Comparison of ENCODE assay signal across 15 mouse cellular contexts in genomic region chr15:26337775-26338174, GRCm38 (mm10). TPM values are rescaled to one million over a fixed set of nuclear protein-coding genes. Genes with fewer than 3 reads are reported as not detected.
DNase-seq lines count a peak whose midpoint lies in the region; ATAC-seq lines count a peak whose summit lies in the region.
"Had no signal": no experiment of that assay in that cellular context is flagged by ENCODE, and none has a peak within 500 bp of the region (broad histone marks: within the 10 kb centered on the region; RNA-seq: fewer than 3 reads in every experiment).

No protein-coding gene starts in this region.

- no peak overlapping the region for H3K9ac ChIP-seq in forebrain, embryonic 16.5 days (replicated peaks; ENCODE audit: low read depth, low read length)
- H3K9ac ChIP-seq in forebrain, embryonic 11.5 days (ENCODE audit: low read length), result no peak overlapping the region
- H3K9ac ChIP-seq: embryonic facial prominence, embryonic 12.5 days had no signal

- H3K4me1 ChIP-seq in forebrain, embryonic 16.5 days (replicated peaks; ENCODE audit: control insufficient read depth, insufficient read depth, low read length), result no peaks in the 10 kb centered on the region
- H3K4me1 ChIP-seq in forebrain, embryonic 11.5 days (replicated peaks; ENCODE audit: control insufficient read depth, insufficient read depth, low read length), result no peaks in the 10 kb centered on the region
- H3K4me1 ChIP-seq: embryonic facial prominence, embryonic 10.5 days; embryonic facial prominence, embryonic 12.5 days had no signal

- ATAC-seq in forebrain, embryonic 16.5 days, result 0 out of 2 replicates have a peak, but pooled peaks have one; percentile 43
- ATAC-seq in forebrain, embryonic 11.5 days (replicated peaks; ENCODE audit: low FRiP score), result no peak
- ATAC-seq in frontal cortex, adult (ENCODE audit: low TSS enrichment), result peak; percentile 80

- H3K4me2 ChIP-seq in forebrain, embryonic 16.5 days (ENCODE audit: low read length), result no peak overlapping the region
- no peak overlapping the region for H3K4me2 ChIP-seq in forebrain, embryonic 11.5 days (ENCODE audit: low read depth, low read length, severe bottlenecking)
- H3K4me2 ChIP-seq: embryonic facial prominence, embryonic 12.5 days had no signal

- intact Hi-C loops in heart, postnatal 36 days (cut with DNase I), result no loop called here

- H3K27me3 ChIP-seq in forebrain, embryonic 16.5 days (replicated peaks; ENCODE audit: control insufficient read depth, insufficient read depth, low read length), result no peaks in the 10 kb centered on the region
- H3K27me3 ChIP-seq in forebrain, embryonic 11.5 days (ENCODE audit: control insufficient read depth, insufficient read depth, low read length), result no peaks in the 10 kb centered on the region
- H3K27me3 ChIP-seq: embryonic facial prominence, embryonic 12.5 days had no signal

- no peak for DNase-seq in forebrain, embryonic 11.5 days (ENCODE audit: low spot score)
- DNase-seq in frontal cortex, postnatal 25 days (ENCODE audit: low spot score in 2 of 2), result no peak
- DNase-seq in telencephalon, adult 2 months (ENCODE audit: low read depth, low spot score), result peak; percentile 21
- DNase-seq in heart, postnatal 36 days, result no peak
- DNase-seq: adrenal gland, adult 2 months; adrenal gland, postnatal 10 days; adrenal gland, postnatal 25 days; cerebellum, adult 11-12 months; cerebellum, adult 9-10 months; cerebellum, postnatal 25 days had no signal

- no peak overlapping the region for H3K4me3 ChIP-seq in forebrain, embryonic 16.5 days (replicated peaks; ENCODE audit: low read length)
- H3K4me3 ChIP-seq in forebrain, embryonic 11.5 days (ENCODE audit: low read depth, low read length), result no peak overlapping the region
- H3K4me3 ChIP-seq: embryonic facial prominence, embryonic 10.5 days; embryonic facial prominence, embryonic 12.5 days had no signal

- no peak overlapping the region for H3K27ac ChIP-seq in forebrain, embryonic 16.5 days (ENCODE audit: low read length)
- H3K27ac ChIP-seq in forebrain, embryonic 11.5 days (ENCODE audit: low read depth, low read length), result no peak overlapping the region
- H3K27ac ChIP-seq: embryonic facial prominence, embryonic 10.5 days; embryonic facial prominence, embryonic 12.5 days had no signal

- H3K9me3 ChIP-seq in forebrain, embryonic 16.5 days (ENCODE audit: control insufficient read depth, low read length), result no peaks in the 10 kb centered on the region
- H3K9me3 ChIP-seq in forebrain, embryonic 11.5 days (ENCODE audit: control insufficient read depth, low read length), result no peaks in the 10 kb centered on the region
- H3K9me3 ChIP-seq: embryonic facial prominence, embryonic 10.5 days; embryonic facial prominence, embryonic 12.5 days had no signal

- WGBS in forebrain, embryonic 16.5 days, result 69% methylated on average over 2 of the region's 2 CpGs
- 88% methylated on average over 2 of the region's 2 CpGs for WGBS in forebrain, embryonic 11.5 days

- no peaks in the 10 kb centered on the region for H3K36me3 ChIP-seq in forebrain, embryonic 16.5 days (ENCODE audit: control insufficient read depth, insufficient read depth)
- no peaks in the 10 kb centered on the region for H3K36me3 ChIP-seq in forebrain, embryonic 11.5 days (ENCODE audit: control insufficient read depth, insufficient read depth, low read length)
- H3K36me3 ChIP-seq: embryonic facial prominence, embryonic 10.5 days; embryonic facial prominence, embryonic 12.5 days had no signal

RNA-seq across cellular contexts. Expression of gene March11, which starts 28.9 kb away (rescaled TPM):
- polyA plus RNA-seq in forebrain, embryonic 16.5 days (2015; fragmentation: Nextera tagmentation; extraction: Ambion mirVana), result 2.3 and 4.5 TPM in 2 replicates
- polyA plus RNA-seq in forebrain, embryonic 11.5 days (2014; fragmentation: Nextera tagmentation; extraction: Ambion mirVana), result 1.2 and 1.5 TPM in 2 replicates
- total RNA-seq in heart, postnatal 36 days (2021), result not detected
- total RNA-seq: MEL had no signal
